Mouse (Mus musculus) telencephalon, adult 2 months (tissue): ENCODE measurements at regions not wholly inside any gene's neighbourhood (a gene's known extent, or its start where the extent isn't known, plus 50 kb on each side); places are given as distances from the start of the nearest gene placed in this dataset.
A peak's percentile ranks its signal among the peaks of the same experiment; 100 is the strongest.
"Not testable (repeated sequence)": the region's sequence is repeated elsewhere in the genome, so short reads cannot be mapped to it uniquely, and the experiment has no call there.

Experiments used
- DNase-seq: peaks from one replicate; pipeline ENCODE4 v3.0.0-alpha.2; 2011; ENCODE audit warnings: low read depth, low spot score

GRCm38 (mm10) chr8:28371752-28372151 is 924.3 kb downstream of the Poteg start:
- DNase-seq, result no peak

- DNase-seq, result no peak
Measured at GRCm38 (mm10) chr8:28400141-28400540, 952.7 kb downstream of the Poteg start.

GRCm38 (mm10) chr8:28427544-28428135 is 980.2 kb downstream of the Poteg start:
- no peak for DNase-seq

- peak; percentile 55 for DNase-seq
Measured at GRCm38 (mm10) chr8:28473190-28473589, 1025.7 kb downstream of the Poteg start.

GRCm38 (mm10) chr8:28487913-28488312 is 1040.4 kb downstream of the Poteg start:
- DNase-seq, result no peak

GRCm38 (mm10) chr8:28503488-28504319 is 1056.2 kb downstream of the Poteg start:
- DNase-seq, result no peak

GRCm38 (mm10) chr8:28523506-28523905 is 1076.0 kb downstream of the Poteg start:
- not testable (repeated sequence) for DNase-seq

- DNase-seq, result no peak
Measured at GRCm38 (mm10) chr8:28547236-28547635, 1099.8 kb downstream of the Poteg start.

GRCm38 (mm10) chr8:28559881-28560280 is 1112.4 kb downstream of the Poteg start:
- no peak for DNase-seq

- DNase-seq, result peak; percentile 76
Measured at GRCm38 (mm10) chr8:28579250-28579651, 1131.8 kb downstream of the Poteg start.

GRCm38 (mm10) chr8:28580821-28581220 is 1133.4 kb downstream of the Poteg start:
- no peak for DNase-seq

GRCm38 (mm10) chr8:28589999-28590398 is 1142.5 kb downstream of the Poteg start:
- no peak for DNase-seq

- no peak for DNase-seq
Measured at GRCm38 (mm10) chr8:28593238-28593637, 1145.8 kb downstream of the Poteg start.

GRCm38 (mm10) chr8:28594191-28594590 is 1146.7 kb downstream of the Poteg start:
- DNase-seq, result no peak

GRCm38 (mm10) chr8:28594606-28595005 is 1147.1 kb downstream of the Poteg start:
- DNase-seq, result no peak

GRCm38 (mm10) chr8:28595880-28596279 is 1148.4 kb downstream of the Poteg start:
- no peak for DNase-seq
